Mouse (Mus musculus) liver, embryonic 14.5 days (tissue): ENCODE measurements around the gene Pdk2.

ENCODE experiments used
- CTCF ChIP-seq: IDR thresholded peaks from 2 replicates; pipeline ENCODE4 v1.5.1; 2016; ENCODE audit warnings: antibody characterized with exemption, low read depth, control low read depth
- EP300 ChIP-seq: IDR thresholded peaks from 2 replicates; pipeline ENCODE4 v1.6.1; 2016; ENCODE audit warnings: antibody characterized with exemption, low read depth

GRCm38 (mm10) chr11:94978178-94978915, 62.8 kb downstream of the Pdk2 start:
- no peak for TF ChIP-seq EP300
- TF ChIP-seq CTCF, result no peak
